Mouse (Mus musculus): ENCODE results near the gene Slc35e3. TPM values are rescaled to one million over a fixed set of nuclear protein-coding genes. Genes with fewer than 3 reads are reported as not detected.
"Not testable (repeated sequence)": the region's sequence is repeated elsewhere in the genome, so short reads cannot be mapped to it uniquely, and the experiment has no call there.

Slc35e3 gene
- polyA plus RNA-seq, 1 experiment from 2014 or later: 11.7 TPM

DNA sequence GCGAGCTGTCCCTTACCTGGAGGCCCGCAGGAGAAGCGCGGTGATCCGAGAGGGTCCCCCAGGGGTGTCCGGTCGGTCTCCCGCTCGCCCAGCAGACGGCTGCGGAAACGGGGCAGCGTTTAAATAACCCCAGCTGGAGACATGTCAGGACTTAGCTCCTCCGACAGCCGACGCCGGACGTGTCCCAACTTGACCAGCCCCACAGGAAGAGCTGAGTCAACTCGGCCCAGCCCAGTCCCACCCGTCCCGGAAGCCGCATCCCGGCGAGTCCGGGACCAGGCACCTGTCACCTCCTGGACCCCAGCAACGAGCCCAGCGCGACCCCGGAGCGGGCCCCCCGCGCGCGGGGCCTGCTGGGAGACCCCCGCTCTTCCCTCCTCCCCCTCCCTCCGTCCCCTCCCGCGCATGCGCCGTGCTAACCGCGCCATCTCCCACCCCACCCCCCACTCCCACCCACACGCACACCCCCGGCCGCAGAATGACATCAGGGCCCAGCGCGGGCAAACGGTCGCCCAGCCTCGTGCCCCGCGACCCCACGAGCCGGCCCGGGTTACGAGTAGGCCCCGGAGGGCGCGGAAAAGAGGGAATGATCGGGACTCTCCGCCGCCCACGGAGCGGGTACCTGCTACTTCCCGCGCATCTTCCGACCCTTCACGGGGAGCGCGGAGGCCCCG is 36.1 kb downstream of the Slc35e3 start:
- Histone ChIP-seq H3K4me2 (replicated peaks) (peak overlapping the region; percentile 56), H3K4me3 (replicated peaks) (peak overlapping the region; percentile 95), H3K9ac (peak overlapping the region; percentile 99), H3K27ac (peak overlapping the region; percentile 97), H3K27me3 (replicated peaks) (no peaks in the 10 kb centered on the region), H3K4me1 (replicated peaks) (peaks cover 8% of the 10 kb centered on the region; the same call in 1 of the 2 replicates), H3K9me3 (no peaks in the 10 kb centered on the region), H3K36me3 (peaks cover 11% of the 10 kb centered on the region)
- peak; percentile 83 for ATAC-seq
- WGBS: under 1% methylated on average over 66 of the region's 71 CpGs

DNA sequence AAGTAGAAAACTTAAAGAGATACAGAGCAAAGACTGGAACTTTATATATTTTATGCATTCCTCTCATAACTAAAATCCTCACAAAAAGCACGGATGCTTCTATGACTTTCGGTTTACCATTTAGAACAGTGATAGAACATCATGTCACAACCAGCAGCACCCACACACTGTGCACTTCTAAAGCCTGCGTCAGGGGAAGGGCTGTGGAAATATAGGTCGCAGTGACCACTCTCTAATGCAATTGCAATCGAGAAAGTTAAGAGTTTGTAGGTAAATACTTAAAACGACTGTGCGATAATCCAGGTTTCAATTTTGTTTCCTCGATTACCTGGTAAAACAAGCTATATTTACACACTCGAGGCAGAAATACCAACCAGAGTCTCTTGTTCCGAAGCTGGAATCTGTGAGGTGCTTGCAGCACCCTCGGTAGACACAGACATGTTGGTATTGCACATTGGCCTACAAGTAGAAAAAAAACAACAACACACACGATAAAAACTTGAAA is 36.8 kb downstream of the Slc35e3 start:
- H3K9ac ChIP-seq: peak overlapping the region; percentile 99
- H3K36me3 ChIP-seq: peaks cover 14% of the 10 kb centered on the region
- no peaks in the 10 kb centered on the region for H3K27me3 ChIP-seq (replicated peaks)
- ATAC-seq: no peak
- peaks cover 8% of the 10 kb centered on the region; the same call in 1 of the 2 replicates for H3K4me1 ChIP-seq (replicated peaks)
- peak overlapping the region; percentile 56 for H3K4me2 ChIP-seq (replicated peaks)
- WGBS: 36% methylated on average over 12 of the region's 12 CpGs
- peak overlapping the region; percentile 97 for H3K27ac ChIP-seq
- H3K4me3 ChIP-seq (replicated peaks): peak overlapping the region; percentile 95
- no peaks in the 10 kb centered on the region for H3K9me3 ChIP-seq

GRCm38 (mm10) chr10:117708856-117709255 is 37.3 kb downstream of the Slc35e3 start:
- H3K4me2 ChIP-seq (replicated peaks): peak overlapping the region; percentile 56
- H3K4me3 ChIP-seq (replicated peaks): peak overlapping the region; percentile 95
- H3K36me3 ChIP-seq: peaks cover 17% of the 10 kb centered on the region
- no peak overlapping the region for H3K9ac ChIP-seq
- no peaks in the 10 kb centered on the region for H3K9me3 ChIP-seq
- no peak for ATAC-seq
- H3K27me3 ChIP-seq (replicated peaks): no peaks in the 10 kb centered on the region
- H3K27ac ChIP-seq: no peak overlapping the region
- WGBS: 73% methylated on average over 9 of the region's 9 CpGs
- H3K4me1 ChIP-seq (replicated peaks): peaks cover 8% of the 10 kb centered on the region; the same call in 1 of the 2 replicates

- H3K9me3 ChIP-seq: no peaks in the 10 kb centered on the region
- no peak for ATAC-seq
- peaks cover 20% of the 10 kb centered on the region for H3K36me3 ChIP-seq
- no peak overlapping the region for H3K27ac ChIP-seq
- H3K4me1 ChIP-seq (replicated peaks): peaks cover 8% of the 10 kb centered on the region; the same call in 1 of the 2 replicates
- H3K27me3 ChIP-seq (replicated peaks): no peaks in the 10 kb centered on the region
- 96% methylated on average over 2 of the region's 2 CpGs for WGBS
- no peak overlapping the region for H3K4me3 ChIP-seq (replicated peaks)
- H3K9ac ChIP-seq: no peak overlapping the region
- no peak overlapping the region for H3K4me2 ChIP-seq (replicated peaks)
Measured at GRCm38 (mm10) chr10:117708376-117708775, 37.8 kb downstream of the Slc35e3 start.

GRCm38 (mm10) chr10:117707114-117707838 is 38.9 kb downstream of the Slc35e3 start:
- ATAC-seq: no peak
- Histone ChIP-seq H3K27ac (no peak overlapping the region), H3K36me3 (peaks cover 22% of the 10 kb centered on the region), H3K27me3 (replicated peaks) (no peaks in the 10 kb centered on the region), H3K4me3 (replicated peaks) (no peak overlapping the region), H3K4me2 (replicated peaks) (no peak overlapping the region), H3K9me3 (no peaks in the 10 kb centered on the region), H3K9ac (no peak overlapping the region), H3K4me1 (replicated peaks) (peaks cover 8% of the 10 kb centered on the region; the same call in 1 of the 2 replicates)
- WGBS: 82% methylated on average over 2 of the region's 2 CpGs

DNA sequence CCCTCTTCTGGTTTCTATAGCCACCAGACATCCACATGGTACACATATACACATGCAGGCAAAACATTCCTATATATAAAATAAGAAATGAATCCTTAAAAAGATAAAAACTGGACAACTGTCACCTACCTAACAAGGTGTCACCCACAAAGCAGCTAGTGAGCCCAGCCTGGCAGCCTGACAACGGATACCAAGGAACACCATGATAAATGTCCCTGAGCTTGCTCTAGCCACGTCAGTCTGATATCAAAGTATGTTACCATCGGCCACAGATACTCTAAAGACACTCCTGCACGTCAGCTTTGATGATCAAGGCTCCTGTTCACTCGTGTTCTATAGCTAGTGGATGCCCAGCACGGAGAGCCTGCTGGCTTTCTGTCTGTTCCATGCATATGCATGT is 39.7 kb downstream of the Slc35e3 start:
- H3K27ac ChIP-seq: no peak overlapping the region
- H3K27me3 ChIP-seq (replicated peaks): no peaks in the 10 kb centered on the region
- no peak overlapping the region for H3K4me3 ChIP-seq (replicated peaks)
- peaks cover 28% of the 10 kb centered on the region for H3K36me3 ChIP-seq
- no peaks in the 10 kb centered on the region for H3K9me3 ChIP-seq
- ATAC-seq: no peak
- H3K4me1 ChIP-seq (replicated peaks): peaks cover 8% of the 10 kb centered on the region; the same call in 1 of the 2 replicates
- no peak overlapping the region for H3K4me2 ChIP-seq (replicated peaks)
- 89% methylated on average over 6 of the region's 6 CpGs for WGBS
- no peak overlapping the region for H3K9ac ChIP-seq

GRCm38 (mm10) chr10:117705806-117706205 is 40.4 kb downstream of the Slc35e3 start:
- peaks cover 6% of the 10 kb centered on the region; the same call in 1 of the 2 replicates for H3K4me1 ChIP-seq (replicated peaks)
- H3K9ac ChIP-seq: no peak overlapping the region
- H3K4me2 ChIP-seq (replicated peaks): no peak overlapping the region
- H3K27ac ChIP-seq: no peak overlapping the region
- no peak overlapping the region for H3K4me3 ChIP-seq (replicated peaks)
- H3K27me3 ChIP-seq (replicated peaks): no peaks in the 10 kb centered on the region
- H3K36me3 ChIP-seq: peaks cover 28% of the 10 kb centered on the region
- no peaks in the 10 kb centered on the region for H3K9me3 ChIP-seq
- ATAC-seq: no peak

DNA sequence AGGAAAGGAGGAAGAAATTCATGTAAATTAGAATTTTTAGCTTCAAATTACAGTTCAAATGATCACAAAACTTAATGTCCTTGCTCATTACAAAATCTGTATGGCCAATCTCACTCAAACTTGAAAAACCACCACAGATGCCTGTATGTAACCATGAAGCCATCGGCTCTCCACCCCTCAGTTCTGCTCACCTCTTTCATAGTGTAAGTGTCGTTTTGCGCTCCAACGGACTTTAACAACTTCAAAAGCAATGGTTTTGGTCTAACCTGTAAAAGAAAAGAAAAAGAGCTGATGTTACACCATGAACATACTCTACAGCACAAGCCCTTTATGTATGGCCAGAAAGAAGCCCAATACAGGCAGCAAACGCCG is 41.2 kb downstream of the Slc35e3 start:
- H3K9ac ChIP-seq: no peak overlapping the region
- no peak for ATAC-seq
- WGBS: 97% methylated on average over 6 of the region's 6 CpGs
- H3K36me3 ChIP-seq: peaks cover 34% of the 10 kb centered on the region
- H3K27me3 ChIP-seq (replicated peaks): no peaks in the 10 kb centered on the region
- H3K4me1 ChIP-seq (replicated peaks): peaks cover 6% of the 10 kb centered on the region; the same call in 1 of the 2 replicates
- H3K9me3 ChIP-seq: no peaks in the 10 kb centered on the region
- no peak overlapping the region for H3K4me3 ChIP-seq (replicated peaks)
- no peak overlapping the region for H3K4me2 ChIP-seq (replicated peaks)
- no peak overlapping the region for H3K27ac ChIP-seq

DNA sequence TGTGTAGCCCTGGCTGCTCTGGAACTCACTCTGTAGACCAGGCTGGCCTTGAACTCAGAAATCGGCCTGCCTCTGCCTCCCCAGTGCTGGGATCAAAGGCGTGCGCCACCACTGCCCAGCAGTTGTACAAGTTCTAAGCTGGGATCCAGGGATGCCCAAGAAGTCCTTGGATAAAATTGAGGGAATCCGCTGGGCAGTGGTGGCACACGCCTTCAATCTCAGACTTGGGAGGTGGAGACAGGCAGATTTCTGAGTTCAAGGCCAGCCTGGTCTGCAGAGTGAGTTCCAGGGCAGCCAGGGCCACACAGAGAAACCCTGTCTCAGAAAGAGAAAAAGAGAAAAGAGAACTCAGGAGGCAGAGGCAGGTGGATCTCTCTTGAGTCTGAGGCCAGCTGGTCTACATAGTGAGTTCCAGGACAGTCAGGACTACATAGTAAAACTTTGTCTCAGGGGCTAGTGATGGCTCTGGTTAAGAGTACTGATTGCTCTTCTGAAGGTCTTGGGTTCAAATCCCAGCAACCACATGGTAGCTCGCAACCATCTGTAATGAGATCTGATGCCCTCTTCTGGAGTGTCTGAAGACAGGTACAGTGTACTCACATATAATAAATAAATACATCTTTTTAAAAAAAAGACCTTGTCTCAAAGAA is 41.7 kb downstream of the Slc35e3 start:
- peaks cover 39% of the 10 kb centered on the region for H3K36me3 ChIP-seq

DNA sequence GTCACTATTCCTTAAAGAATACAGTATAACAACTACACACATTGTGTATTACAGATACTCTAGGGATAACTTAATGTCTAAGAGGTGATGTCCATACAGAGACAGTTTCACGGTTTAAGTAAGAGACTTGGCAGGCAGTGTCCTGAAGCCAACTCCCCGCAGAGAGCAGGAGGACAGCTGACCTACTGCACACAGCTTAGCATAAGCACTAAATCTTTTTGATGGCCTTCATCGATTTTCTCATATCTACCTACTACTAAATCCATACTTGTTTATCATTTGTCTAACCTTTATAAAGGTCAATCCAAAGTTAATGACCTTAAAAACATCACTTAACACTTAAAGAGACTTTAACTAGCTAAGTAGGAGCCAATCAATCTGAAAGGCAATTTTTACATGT is 42.7 kb downstream of the Slc35e3 start:
- Histone ChIP-seq H3K27ac (no peak overlapping the region), H3K27me3 (replicated peaks) (no peaks in the 10 kb centered on the region), H3K4me3 (replicated peaks) (no peak overlapping the region), H3K9me3 (no peaks in the 10 kb centered on the region), H3K4me2 (replicated peaks) (no peak overlapping the region), H3K4me1 (replicated peaks) (no peaks in the 10 kb centered on the region), H3K9ac (no peak overlapping the region), H3K36me3 (peaks cover 43% of the 10 kb centered on the region)
- WGBS: 80% methylated on average over 3 of the region's 3 CpGs
- no peak for ATAC-seq

More for the DNA sequence above, 41.7 kb downstream of the Slc35e3 start:
- not testable (repeated sequence) for H3K4me2 ChIP-seq (replicated peaks); H3K4me1 ChIP-seq (replicated peaks); H3K9me3 ChIP-seq; H3K9ac ChIP-seq; H3K27ac ChIP-seq; H3K4me3 ChIP-seq (replicated peaks); ATAC-seq; H3K27me3 ChIP-seq (replicated peaks)
- WGBS: 95% methylated on average over 6 of the region's 6 CpGs

- no peaks in the 10 kb centered on the region for H3K27me3 ChIP-seq (replicated peaks)
- no peaks in the 10 kb centered on the region for H3K4me1 ChIP-seq (replicated peaks)
- 94% methylated on average over 6 of the region's 6 CpGs for WGBS
- no peaks in the 10 kb centered on the region for H3K9me3 ChIP-seq
- H3K4me3 ChIP-seq (replicated peaks): no peak overlapping the region
- H3K9ac ChIP-seq: no peak overlapping the region
- H3K27ac ChIP-seq: no peak overlapping the region
- no peak for ATAC-seq
- H3K36me3 ChIP-seq: peaks cover 55% of the 10 kb centered on the region
- no peak overlapping the region for H3K4me2 ChIP-seq (replicated peaks)
Measured at GRCm38 (mm10) chr10:117702024-117702833, 43.9 kb downstream of the Slc35e3 start.
